Mouse (Mus musculus): ENCODE data around the gene Macf1.
A peak's percentile ranks its signal among the peaks of the same experiment; 100 is the strongest.
"Not testable (repeated sequence)": the region's sequence is repeated elsewhere in the genome, so short reads cannot be mapped to it uniquely, and the experiment has no call there.

Macf1 gene

DNA sequence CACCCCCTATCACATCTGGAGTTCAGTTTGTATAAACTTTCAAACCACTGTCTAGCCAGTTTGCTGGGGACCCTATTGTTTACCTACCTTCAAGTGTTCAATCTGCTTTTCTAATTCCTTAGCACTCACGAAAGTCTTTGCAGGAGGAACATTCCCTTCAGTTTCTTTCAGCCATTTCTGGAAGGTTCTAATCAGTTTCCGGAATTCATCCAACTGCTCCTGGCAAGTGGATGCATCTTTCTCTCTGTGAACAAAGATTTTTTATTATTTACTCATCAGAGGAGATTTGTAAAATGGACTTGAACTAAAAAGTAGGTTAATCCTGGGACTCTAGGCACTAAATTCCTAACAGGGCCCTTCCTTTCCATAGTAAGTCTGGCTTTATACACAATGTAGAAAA lies 236.1 kb downstream of the Macf1 start:
- no peak for DNase-seq (ENCODE audit: low read depth, low spot score)

DNA sequence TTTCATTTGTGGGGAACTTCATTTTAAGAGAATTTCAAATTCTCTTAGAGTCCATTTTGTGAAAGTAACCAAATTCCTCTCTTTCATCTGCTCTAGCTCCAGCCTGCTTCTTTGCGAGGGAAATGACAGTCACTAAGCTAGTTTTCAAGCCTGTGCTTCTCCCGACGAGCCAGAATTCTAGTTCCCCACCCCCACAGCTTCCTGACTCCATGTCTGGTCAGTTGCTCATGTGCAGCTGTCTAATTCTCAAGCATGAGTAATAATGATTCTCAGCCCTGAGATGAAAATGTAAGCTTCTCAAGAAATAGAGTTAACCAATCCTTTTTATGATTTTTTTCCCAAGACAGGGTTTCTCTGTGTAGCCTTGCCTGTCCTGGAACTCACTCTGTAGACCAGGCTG lies 236.9 kb downstream of the Macf1 start:
- DNase-seq (ENCODE audit: low read depth, low spot score) = no peak

GRCm38 (mm10) chr4:123446754-123447153 lies 237.4 kb downstream of the Macf1 start:
- DNase-seq (ENCODE audit: low read depth, low spot score) = no peak

DNA sequence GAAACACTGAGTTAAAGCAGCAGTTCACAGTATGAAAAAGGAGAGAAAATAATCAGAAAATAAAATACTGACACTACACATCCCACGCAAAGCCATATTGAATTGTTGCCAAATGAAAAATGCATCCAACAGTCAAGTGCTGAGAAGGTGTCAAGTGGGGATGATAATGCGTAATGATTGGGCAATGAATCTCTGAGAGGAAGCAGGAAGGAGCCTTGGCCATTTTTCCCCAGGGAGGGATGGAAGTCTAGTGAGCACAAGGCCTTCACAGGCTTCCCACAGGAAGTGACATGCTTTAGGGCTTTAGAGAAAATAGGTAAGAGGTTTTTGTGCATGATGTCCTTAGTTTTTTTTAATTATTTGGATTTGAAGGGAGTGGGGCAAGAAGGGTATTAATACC lies 237.9 kb downstream of the Macf1 start:
- DNase-seq (ENCODE audit: low read depth, low spot score) = not testable (repeated sequence)

GRCm38 (mm10) chr4:123438414-123438813 lies 245.7 kb downstream of the Macf1 start:
- DNase-seq (ENCODE audit: low read depth, low spot score) = no peak

DNA sequence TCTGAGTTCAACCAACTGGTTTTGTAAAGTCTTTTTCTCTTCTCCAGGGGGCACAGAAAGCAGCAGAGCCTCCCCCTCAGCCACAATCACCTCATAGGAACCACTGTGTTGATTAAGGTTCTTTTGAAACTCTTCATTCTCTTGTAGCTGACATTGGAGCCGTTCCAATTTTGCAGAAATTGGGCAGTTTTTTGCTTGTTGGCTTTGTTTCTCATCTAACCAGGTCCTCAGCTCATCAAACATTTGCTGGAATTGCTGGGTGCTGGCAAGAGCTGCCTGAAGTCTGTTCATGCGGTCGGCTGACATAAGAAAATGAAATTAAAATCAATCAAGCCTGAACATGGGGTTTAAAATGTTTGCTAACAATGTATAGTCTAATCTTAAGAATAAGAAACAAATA lies 251.0 kb downstream of the Macf1 start:
- no peak for DNase-seq (ENCODE audit: low read depth, low spot score)

GRCm38 (mm10) chr4:123431936-123432335 lies 252.2 kb downstream of the Macf1 start:
- no peak for DNase-seq (ENCODE audit: low read depth, low spot score)

DNA sequence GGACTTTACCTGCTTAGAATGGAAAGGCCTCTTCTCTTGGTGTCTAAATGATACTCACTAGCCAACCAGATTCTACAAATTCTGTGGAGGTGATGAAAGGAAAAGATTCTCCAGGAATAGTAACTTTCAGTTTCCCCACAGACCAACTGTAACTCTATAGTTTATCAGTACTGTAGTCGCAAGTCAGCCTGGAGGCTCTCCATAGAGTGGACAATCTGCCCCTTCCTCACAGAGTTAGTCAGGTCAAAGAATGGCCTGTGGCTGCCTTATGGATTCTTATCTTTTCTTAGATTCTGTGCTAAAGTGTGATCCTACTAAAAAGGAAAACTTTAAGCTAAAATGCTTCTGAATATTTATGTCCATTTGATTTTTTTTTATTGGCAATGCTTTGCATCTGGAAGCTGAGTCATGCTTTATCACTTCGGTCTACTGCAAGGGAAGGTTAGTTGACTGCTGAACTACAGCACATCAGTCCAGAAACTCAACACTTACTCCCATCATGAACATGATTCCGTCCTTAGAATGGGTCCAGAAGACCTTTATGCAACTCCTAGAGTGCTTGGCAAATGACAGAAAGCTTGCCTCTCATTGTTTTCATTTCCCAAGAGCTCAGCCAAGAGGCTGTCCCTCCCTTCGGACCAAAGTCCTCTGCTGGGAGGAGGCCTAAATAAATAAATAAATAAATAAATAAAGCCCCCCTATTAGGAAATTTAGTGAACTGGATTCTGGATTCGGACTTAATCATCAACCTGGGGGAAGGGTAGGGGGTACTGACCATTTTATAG lies 256.1 kb downstream of the Macf1 start:
- DNase-seq (ENCODE audit: low read depth, low spot score) = no peak

GRCm38 (mm10) chr4:123427271-123427899 lies 256.8 kb downstream of the Macf1 start:
- no peak for DNase-seq (ENCODE audit: low read depth, low spot score)

DNA sequence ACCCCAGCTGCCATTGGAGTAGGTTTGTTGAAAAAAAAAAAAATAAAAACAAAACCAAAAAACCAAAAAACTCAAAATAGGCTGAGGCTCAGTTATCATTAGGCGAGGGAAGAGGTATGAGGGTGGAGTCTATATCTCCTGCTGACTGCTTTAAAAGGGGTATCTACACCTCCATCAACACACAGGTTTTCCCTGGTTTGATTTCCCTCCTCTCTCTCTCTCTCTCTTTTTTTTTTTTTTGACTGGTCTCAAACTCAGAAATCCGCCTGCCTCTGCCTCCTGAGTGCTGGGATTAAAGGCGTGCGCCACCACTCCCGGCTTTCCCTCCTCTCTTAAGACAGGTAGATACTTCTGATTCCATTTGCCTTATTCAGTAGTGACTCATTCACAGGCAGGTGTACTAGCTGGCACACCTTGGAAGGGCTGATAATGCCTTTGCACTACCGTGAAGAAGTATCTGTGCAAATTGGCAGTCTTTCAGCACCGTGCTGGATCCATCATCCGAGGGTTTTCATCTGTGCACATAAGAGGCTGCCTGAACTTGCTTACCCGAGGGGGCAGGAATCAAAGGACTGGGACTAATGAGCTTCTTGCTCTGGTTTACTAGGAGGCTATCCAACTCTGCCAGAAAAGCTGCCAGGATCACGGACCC lies 257.6 kb downstream of the Macf1 start:
- no peak for DNase-seq (ENCODE audit: low read depth, low spot score)

- no peak for DNase-seq (ENCODE audit: low read depth, low spot score)
These were observed 258.4 kb downstream of the Macf1 start for GRCm38 (mm10) chr4:123425672-123426272.

- DNase-seq (ENCODE audit: low read depth, low spot score) = no peak
These were observed 260.1 kb downstream of the Macf1 start for GRCm38 (mm10) chr4:123424050-123424449.

- DNase-seq (ENCODE audit: low read depth, low spot score) = peak; percentile 46
These were observed 261.3 kb downstream of the Macf1 start for GRCm38 (mm10) chr4:123422828-123423227.

DNA sequence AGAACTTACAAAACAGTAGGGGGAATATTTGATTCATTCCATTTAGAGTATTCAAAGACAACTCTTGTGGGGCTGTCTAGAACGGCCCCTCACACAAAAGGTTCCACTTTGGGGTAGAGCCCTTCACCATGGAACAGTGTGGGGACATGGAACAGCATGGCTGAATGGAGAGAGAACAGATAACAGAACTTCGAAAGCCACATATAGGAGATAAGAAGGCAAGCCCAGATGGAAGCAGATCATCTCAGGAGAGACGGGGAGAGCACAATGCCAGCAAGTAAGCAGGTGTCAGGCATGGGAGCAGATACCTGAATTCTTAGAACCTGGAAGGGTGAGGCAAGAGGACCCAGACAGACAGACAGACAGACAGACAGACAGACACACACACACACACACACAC lies 266.1 kb downstream of the Macf1 start:
- no peak for DNase-seq (ENCODE audit: low read depth, low spot score)

- DNase-seq (ENCODE audit: low read depth, low spot score) = no peak
These were observed 266.7 kb downstream of the Macf1 start for GRCm38 (mm10) chr4:123417478-123417877.

DNA sequence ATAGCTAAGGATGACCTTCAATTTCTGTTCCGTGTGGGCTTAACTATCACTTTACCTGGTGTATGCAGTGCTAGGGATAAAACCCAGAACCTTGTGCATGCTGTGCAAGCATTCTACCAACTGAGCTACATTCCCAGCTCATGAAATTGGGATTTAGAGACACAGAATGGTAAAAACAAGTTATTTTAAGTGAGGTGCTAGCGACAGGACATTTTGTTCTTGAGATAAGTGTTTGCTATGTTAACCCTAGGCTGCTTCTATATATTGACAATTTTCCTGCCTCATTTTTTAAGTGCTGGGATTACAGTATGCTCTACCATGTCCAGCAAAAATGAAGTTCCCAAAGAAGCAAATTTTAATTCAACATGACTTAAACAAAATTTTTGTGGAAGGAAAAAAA lies 267.3 kb downstream of the Macf1 start:
- DNase-seq (ENCODE audit: low read depth, low spot score) = no peak

DNA sequence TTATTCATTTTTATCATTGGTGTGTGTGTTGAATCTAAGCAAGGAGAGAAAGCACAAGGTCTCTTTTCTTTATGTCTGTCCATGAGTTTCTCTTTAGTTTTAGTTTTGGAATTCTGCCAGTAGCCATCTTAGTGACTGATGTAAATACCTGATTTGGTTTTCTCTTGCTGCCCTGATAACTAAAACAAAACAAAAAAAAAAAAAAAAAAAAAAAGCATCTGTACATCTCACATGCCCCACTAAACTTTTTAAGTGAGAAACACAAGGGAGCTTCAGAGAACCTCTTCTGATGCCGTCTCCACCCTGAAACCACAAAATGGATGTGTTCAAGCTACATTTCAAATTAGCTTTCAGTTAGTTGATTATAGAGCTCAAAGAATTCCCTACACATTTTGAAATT lies 268.6 kb downstream of the Macf1 start:
- no peak for DNase-seq (ENCODE audit: low read depth, low spot score)

- DNase-seq (ENCODE audit: low read depth, low spot score) = no peak
These were observed 270.3 kb downstream of the Macf1 start for GRCm38 (mm10) chr4:123413876-123414275.

GRCm38 (mm10) chr4:123412981-123413380 lies 271.2 kb downstream of the Macf1 start:
- DNase-seq (ENCODE audit: low read depth, low spot score) = no peak

DNA sequence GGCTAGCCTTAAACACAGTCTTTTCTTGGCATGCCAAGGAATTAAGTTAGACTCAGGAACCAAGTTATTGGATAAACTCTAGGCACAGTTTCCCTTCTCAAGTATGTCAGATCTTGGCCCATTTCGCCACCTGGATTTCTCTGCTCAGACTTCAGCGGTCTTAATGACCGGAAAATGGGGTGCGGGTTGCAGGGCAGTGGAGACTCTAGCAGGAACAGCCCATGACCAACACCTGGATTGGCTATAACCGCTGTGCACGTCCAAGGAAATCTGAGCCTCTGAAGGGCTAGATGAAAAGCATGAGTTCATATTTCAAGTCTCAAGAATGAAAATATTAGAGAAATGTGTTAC lies 271.7 kb downstream of the Macf1 start:
- peak; percentile 55 for DNase-seq (ENCODE audit: low read depth, low spot score)

DNA sequence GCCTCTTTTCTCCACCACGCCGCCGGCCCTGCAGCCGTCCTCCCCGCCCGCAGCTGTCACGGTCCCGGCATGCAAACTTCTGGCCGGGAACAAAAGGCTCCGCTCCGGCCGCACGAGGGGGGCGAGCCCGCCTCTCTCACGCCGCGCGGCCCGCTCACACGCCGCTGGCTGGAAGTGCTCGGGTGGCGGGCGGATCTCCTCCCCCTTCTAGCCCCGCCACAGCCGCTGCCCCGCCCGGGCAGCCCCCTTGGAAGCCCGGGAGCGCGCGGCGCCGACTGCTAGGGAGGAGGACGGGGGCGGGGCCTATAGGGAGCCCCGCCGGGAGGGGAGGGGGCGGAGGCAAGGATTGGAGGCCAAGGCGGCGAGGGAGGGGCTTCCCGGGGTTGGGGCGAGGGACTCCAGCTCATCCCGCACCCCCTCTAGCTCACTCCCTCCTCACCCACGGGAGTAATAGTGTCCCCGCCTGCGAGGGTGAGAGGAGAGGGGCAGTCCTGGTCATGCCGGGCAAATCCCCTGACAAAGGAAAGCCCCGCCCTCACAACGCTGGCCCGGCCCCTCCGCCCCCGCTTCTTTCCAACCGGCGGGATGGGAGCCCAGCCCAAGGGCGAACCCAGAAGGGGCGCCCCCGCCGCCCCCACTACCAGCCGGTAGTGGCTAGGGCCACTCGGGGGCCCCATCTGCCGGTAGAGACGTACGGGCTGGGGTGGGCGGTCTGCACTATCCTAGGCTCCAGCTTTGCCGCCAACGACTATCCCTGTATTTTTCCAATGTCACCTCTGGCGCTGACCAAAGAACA lies 272.2 kb downstream of the Macf1 start:
- DNase-seq (ENCODE audit: low read depth, low spot score) = peak; percentile 97
